Mouse (Mus musculus) liver, adult 2 months (tissue): Measurements from ENCODE around the gene Ceacam9.

Source experiments
- CTCF ChIP-seq: fragments of 200-500 bp; IDR thresholded peaks from 2 replicates; pipeline ENCODE4 v1.5.1; 2011; ENCODE audit warnings: low read depth, low read length, control low read depth
- POLR2A ChIP-seq: fragments of 200-500 bp; IDR thresholded peaks from 2 replicates; pipeline ENCODE4 v1.6.1; 2011; ENCODE audit warnings: low read length, control low read depth; ENCODE audit not compliant: insufficient read depth; ENCODE audit errors: extremely low read depth

DNA sequence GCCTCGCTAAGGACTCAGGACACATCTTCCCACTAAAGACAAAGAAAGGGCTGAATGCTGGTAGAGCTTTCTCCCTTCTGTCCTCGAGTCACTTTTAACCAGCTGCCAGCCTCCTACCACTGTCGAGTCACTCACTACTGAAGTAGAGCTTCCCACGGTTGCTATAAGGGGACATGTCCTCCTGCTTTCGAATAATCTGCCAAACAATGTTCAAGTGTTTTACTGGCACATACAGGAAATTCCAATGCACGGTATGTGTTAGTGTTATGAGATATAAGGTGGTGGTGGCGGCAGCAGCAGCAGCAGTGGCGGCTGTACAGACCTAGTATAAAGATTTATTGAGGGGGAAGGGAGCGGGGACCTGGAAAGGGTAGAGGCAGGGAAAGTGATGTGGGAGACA, 15.3 kb upstream of the Ceacam9 start:
- TF ChIP-seq POLR2A (no peak), CTCF (no peak)
